Mouse (Mus musculus): ENCODE measurements around the gene Tnfrsf9.

- TF ChIP-seq CTCF (IDR thresholded peaks at IDR 0.05; ENCODE audit: low read depth), result no peak
- TF ChIP-seq EP300 (IDR thresholded peaks at IDR 0.05; ENCODE audit: low read depth), result no peak
These were observed 47.9 kb downstream of the Tnfrsf9 start for GRCm38 (mm10) chr4:150962231-150962630.
